Mouse (Mus musculus) heart, embryonic 12.5 days (tissue): ENCODE results near the gene Xcl1. TPM values are rescaled to one million over a fixed set of nuclear protein-coding genes. Genes with fewer than 3 reads are reported as not detected.
"Not testable (repeated sequence)": the region's sequence is repeated elsewhere in the genome, so short reads cannot be mapped to it uniquely, and the experiment has no call there.

Source experiments
- ATAC-seq: fragments of 200-750 bp; cut with Nextera tagmentation; 2 replicates; pipeline ENCODE4 v1.8.0; 2017; ENCODE audit warnings: moderate TSS enrichment, moderate library complexity; ENCODE audit not compliant: insufficient number of reproducible peaks, low FRiP score
- H3K27ac ChIP-seq: fragments of 300-500 bp; sonication (generic); 2 replicates; pipeline ENCODE4 v1.5.1; 2016; ENCODE audit warnings: mild to moderate bottlenecking, moderate library complexity; ENCODE audit not compliant: poor library complexity, severe bottlenecking
- H3K27me3 ChIP-seq: fragments of 300-500 bp; sonication (generic); replicated peaks from 2 replicates; pipeline ENCODE4 v1.6.1; 2016; ENCODE audit warnings: mild to moderate bottlenecking, moderate library complexity
- H3K36me3 ChIP-seq: fragments of 300-500 bp; sonication (generic); 2 replicates; pipeline ENCODE4 v1.6.1; 2016; ENCODE audit warnings: mild to moderate bottlenecking, moderate library complexity
- H3K4me1 ChIP-seq: fragments of 300-500 bp; sonication (generic); replicated peaks from 2 replicates; pipeline ENCODE4 v1.6.1; 2016; ENCODE audit warnings: mild to moderate bottlenecking
- H3K4me2 ChIP-seq: fragments of 300-500 bp; sonication (generic); 2 replicates; pipeline ENCODE4 v1.6.1; 2016; ENCODE audit warnings: mild to moderate bottlenecking, moderate library complexity
- H3K4me3 ChIP-seq: fragments of 300-500 bp; sonication (generic); 2 replicates; pipeline ENCODE4 v1.5.1; 2016; ENCODE audit warnings: mild to moderate bottlenecking
- H3K9ac ChIP-seq: fragments of 300-500 bp; sonication (generic); 2 replicates; pipeline ENCODE4 v1.6.1; 2016; ENCODE audit warnings: mild to moderate bottlenecking, moderate library complexity
- H3K9me3 ChIP-seq: fragments of 300-500 bp; sonication (generic); replicated peaks from 2 replicates; pipeline ENCODE4 v1.6.1; 2016; ENCODE audit warnings: mild to moderate bottlenecking, moderate library complexity
- WGBS: fragments of 180-500 bp; shearing (Covaris S2); methylation state at CpG from one replicate; pipeline ENCODE4 v1.1.7; 2016; 5-methylcytosine and 5-hydroxymethylcytosine counted together
- polyA plus RNA-seq: library from polyadenylated mRNA; unstranded; fragments of >200 nt; fragmentation: Nextera tagmentation; extraction: Ambion mirVana; gene quantifications from 2 replicates; pipeline ENCODE4 v1.2.1, GENCODE M21; 2016

Gene Xcl1
- polyA plus RNA-seq: not detected in 2 replicates

DNA sequence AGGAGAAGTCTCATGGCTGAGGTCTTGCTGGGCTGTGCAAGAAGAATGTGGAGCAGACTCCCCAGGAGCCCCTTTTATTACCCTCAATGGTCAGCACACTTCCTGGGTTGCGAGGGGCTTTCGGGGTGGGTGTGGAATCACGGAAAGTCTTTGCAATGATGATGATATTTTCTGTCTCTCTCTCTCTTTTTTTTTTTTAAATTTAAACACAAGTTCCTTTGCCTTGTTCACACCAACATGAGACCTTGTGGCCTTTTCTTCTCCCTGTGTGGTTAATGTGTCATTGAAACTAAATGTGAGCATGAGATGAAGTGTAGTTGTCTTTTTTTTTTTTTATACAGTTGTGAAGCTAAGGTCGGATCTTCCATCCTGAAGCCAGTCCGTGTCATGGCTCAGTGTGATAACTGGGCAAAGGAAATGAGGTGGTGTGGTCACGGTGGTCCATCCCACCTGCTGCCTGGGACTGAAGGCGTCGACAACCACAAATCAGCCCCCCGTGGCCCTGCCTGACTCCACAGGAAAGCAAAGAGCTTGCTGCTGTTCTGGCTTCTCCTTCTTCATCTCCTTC, at the start of gene Xcl1:
Xcl1 (minus strand) TSS at position 51 of the 568 bp plus-strand sequence.
- Histone ChIP-seq H3K4me3 (no peak within 1 kb of the TSS), H3K27me3 (no peaks in the 10 kb centered on the region), H3K4me1 (0 out of 2 replicates have a peak, but pooled peaks cover 5% of the 10 kb centered on the region), H3K4me2 (no peak within 1 kb of the TSS), H3K27ac (no peak within 1 kb of the TSS), H3K36me3 (no peaks in the 10 kb centered on the region), H3K9ac (no peak within 1 kb of the TSS), H3K9me3 (no peaks in the 10 kb centered on the region)
- 53% methylated on average over 9 of the region's 9 CpGs for WGBS
- ATAC-seq: no peak

DNA sequence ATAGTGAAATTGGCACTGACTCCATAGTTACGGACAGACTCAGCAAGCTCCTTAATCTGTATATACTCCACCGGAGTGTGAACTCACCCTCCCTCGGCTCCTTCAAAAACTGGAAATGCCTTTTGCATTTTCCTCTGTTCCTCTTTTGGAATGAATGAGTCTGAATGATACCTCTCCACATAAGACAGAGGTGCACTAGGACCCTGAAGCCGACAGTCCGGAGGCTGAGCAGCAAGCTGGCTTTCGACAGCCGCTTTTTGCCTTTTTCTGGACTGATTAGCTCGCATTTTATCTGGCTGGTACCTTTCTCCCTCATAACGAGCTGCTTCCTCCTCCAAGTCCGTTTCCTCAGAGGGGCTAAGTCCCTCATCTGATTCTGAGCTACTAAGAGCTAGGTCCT, 49.4 kb upstream of the Xcl1 start:
- H3K4me1 ChIP-seq, H3K27me3 ChIP-seq, ATAC-seq, H3K36me3 ChIP-seq, H3K9ac ChIP-seq, H3K4me2 ChIP-seq, H3K27ac ChIP-seq, H3K4me3 ChIP-seq: not testable (repeated sequence)
- 73% methylated on average over 10 of the region's 10 CpGs for WGBS
- peaks cover 26% of the 10 kb centered on the region for H3K9me3 ChIP-seq

DNA sequence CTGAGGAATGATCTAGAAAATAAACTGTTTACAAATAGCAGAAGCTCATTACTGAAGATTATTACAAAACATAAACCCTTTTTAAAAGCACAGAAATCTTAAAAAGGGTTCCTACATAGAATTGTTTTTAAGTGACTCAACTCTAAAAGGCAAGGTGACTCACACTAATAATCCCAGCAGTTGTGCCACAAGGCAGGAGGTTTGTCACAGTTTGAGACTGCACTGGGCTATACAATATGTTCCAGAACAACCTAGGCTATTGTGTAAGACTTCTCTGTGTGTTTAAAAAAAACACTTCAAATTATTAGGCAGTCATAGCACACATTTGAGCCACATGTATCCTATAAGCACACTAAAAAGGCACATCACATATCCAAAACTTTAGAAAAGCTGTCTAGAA, 42.0 kb upstream of the Xcl1 start:
- Histone ChIP-seq H3K4me2 (no peak overlapping the region), H3K36me3 (no peaks in the 10 kb centered on the region), H3K4me1 (no peaks in the 10 kb centered on the region), H3K9me3 (0 out of 2 replicates have a peak, but pooled peaks cover 3% of the 10 kb centered on the region), H3K27me3 (no peaks in the 10 kb centered on the region), H3K4me3 (no peak overlapping the region), H3K27ac (no peak overlapping the region), H3K9ac (no peak overlapping the region)
- no peak for ATAC-seq

DNA sequence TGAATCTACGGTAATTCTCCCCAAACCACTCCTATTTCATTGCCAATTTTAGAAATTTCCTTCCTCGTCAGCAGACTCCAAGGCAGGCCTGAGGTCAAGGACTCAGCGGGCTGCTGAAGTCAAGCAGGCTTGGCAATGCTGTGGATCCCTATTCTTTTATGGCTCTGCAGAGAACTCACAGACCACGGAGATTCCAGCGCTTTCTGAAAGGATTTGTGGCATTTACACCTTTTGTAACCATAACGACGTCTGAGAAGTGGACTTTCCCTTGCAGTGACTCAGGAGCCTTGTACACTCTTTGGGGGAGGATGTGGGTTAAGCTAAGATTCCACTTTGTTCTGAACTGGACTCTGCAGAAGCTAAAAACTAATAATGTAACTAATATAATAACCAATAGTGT, 40.4 kb upstream of the Xcl1 start:
- ATAC-seq: no peak
- H3K9me3 ChIP-seq: 0 out of 2 replicates have a peak, but pooled peaks cover 3% of the 10 kb centered on the region
- H3K4me2 ChIP-seq: no peak overlapping the region
- H3K27ac ChIP-seq: no peak overlapping the region
- H3K27me3 ChIP-seq: no peaks in the 10 kb centered on the region
- no peak overlapping the region for H3K9ac ChIP-seq
- no peak overlapping the region for H3K4me3 ChIP-seq
- no peaks in the 10 kb centered on the region for H3K36me3 ChIP-seq
- WGBS: 71% methylated on average over 7 of the region's 7 CpGs
- no peaks in the 10 kb centered on the region for H3K4me1 ChIP-seq

DNA sequence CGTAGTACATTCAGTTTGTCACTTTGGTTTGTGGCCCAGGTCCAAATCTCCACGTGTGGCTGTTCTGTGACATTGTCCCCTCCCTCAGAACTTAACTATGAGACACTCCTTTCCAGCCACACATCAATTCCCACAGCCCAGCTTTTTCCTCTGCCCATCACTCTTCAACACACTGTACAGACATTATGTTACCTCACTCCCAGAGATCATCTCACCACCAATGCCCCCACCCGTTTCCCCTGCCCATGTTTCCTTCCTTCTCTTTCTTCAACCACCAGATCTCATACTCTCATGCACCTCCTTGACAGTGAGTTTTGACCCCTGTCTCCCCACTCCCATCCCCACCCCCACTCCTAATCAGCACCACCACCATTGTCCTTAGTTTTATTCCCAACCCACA, 39.9 kb upstream of the Xcl1 start:
- no peak for ATAC-seq
- 78% methylated on average over 3 of the region's 3 CpGs for WGBS
- Histone ChIP-seq H3K27me3 (no peaks in the 10 kb centered on the region), H3K9ac (no peak overlapping the region), H3K4me1 (no peaks in the 10 kb centered on the region), H3K4me2 (no peak overlapping the region), H3K9me3 (0 out of 2 replicates have a peak, but pooled peaks cover 3% of the 10 kb centered on the region), H3K36me3 (no peaks in the 10 kb centered on the region), H3K27ac (no peak overlapping the region), H3K4me3 (no peak overlapping the region)

DNA sequence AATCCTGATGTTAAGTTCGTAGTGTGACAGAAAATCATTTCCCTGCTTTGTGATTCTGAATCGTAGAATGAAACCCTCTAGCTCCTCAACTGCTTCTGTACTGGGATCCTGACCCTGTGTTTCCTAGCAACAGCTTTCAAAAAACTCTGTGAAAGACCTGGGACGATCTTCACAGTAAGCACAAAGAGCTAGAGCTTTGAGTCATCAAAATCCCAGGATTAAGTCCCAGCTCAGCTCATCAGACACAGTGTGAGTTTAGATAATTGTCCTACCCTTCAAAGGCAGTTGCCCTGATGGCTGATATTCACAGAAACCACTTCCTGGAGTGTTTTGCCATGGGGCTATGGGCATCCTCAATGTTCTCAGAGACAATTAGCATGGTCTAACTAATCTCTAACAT, 38.5 kb upstream of the Xcl1 start:
- H3K4me2 ChIP-seq: no peak overlapping the region
- H3K4me1 ChIP-seq: no peaks in the 10 kb centered on the region
- WGBS: 53% methylated on average over 3 of the region's 3 CpGs
- 0 out of 2 replicates have a peak, but pooled peaks cover 3% of the 10 kb centered on the region for H3K9me3 ChIP-seq
- no peak overlapping the region for H3K4me3 ChIP-seq
- no peak overlapping the region for H3K27ac ChIP-seq
- no peak for ATAC-seq
- no peak overlapping the region for H3K9ac ChIP-seq
- H3K27me3 ChIP-seq: no peaks in the 10 kb centered on the region
- H3K36me3 ChIP-seq: no peaks in the 10 kb centered on the region

DNA sequence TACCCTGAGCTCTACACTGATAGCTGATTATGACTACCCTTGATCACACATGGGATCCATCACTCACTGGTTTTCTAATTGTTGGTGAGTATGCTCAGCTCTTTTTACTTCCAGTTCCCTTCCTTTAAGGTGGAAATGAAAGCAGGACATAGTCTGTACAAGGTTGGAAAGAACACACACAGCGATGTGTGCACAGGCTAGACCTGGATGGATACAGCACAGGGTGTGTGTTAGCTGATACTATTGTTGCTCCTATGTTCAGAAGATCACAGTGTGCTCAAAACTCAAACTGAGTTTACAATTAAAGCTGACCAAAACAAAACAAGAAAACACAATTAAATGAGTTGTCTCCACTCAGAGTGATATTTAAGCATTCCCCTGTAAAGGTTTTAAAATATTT, 38.0 kb upstream of the Xcl1 start:
- no peak overlapping the region for H3K4me2 ChIP-seq
- no peak overlapping the region for H3K9ac ChIP-seq
- no peaks in the 10 kb centered on the region for H3K4me1 ChIP-seq
- H3K9me3 ChIP-seq: 0 out of 2 replicates have a peak, but pooled peaks cover 3% of the 10 kb centered on the region
- H3K4me3 ChIP-seq: no peak overlapping the region
- H3K36me3 ChIP-seq: no peaks in the 10 kb centered on the region
- 78% methylated on average over 1 of the region's 1 CpGs for WGBS
- no peak overlapping the region for H3K27ac ChIP-seq
- no peak for ATAC-seq
- no peaks in the 10 kb centered on the region for H3K27me3 ChIP-seq

DNA sequence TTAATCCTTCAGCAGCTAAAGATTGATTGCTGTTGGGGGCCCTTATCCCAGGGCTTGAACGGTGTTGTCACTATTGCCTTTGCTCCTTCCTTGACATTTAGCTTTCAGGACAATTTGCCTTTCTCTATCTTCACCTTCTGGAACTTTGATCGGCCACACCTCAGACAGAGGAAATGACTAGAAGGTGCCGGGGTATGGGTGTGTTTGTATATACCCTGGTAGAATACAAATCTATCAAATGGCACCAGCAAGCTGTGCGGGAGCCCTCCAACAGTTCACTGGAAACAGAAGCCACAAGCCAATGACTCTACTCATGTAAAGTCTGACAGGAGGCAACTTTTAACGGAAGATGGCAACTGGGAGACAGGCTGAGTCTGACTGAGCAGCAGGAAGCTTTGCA, 37.4 kb upstream of the Xcl1 start:
- 84% methylated on average over 5 of the region's 5 CpGs for WGBS

DNA sequence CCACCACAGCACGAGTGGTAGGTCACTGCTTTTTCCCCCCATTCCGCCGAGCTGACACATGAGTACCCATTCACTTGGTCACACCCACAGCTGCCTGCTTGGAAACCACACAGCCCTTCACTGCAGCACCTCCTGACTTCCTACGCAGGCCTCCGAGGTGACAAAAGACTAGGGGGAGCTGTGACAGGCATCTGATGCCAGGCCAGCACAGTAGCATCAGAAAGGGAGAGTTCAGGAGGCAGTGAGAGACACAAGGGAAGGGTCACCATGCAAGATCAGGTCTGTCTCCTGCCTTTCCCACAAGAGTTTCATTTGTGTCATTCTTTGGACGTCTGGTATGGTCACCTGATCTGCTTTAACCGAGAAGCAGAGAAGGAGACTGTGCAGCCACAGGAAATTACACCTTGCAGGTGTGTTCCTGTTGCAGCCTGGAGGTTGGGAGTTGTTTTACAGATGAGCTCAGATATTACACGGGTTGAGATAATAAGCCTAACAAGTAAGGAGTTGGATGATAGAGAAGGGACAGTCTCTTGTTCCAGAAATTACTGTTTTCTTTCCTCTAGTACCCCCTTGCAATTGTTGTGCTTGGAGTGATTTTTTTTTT, 30.9 kb upstream of the Xcl1 start:
- Histone ChIP-seq H3K4me3 (no peak overlapping the region), H3K9me3 (no peaks in the 10 kb centered on the region), H3K27ac (no peak overlapping the region), H3K9ac (no peak overlapping the region), H3K36me3 (no peaks in the 10 kb centered on the region), H3K4me2 (no peak overlapping the region), H3K4me1 (peaks cover 11% of the 10 kb centered on the region; the same call in 1 of the 2 replicates), H3K27me3 (no peaks in the 10 kb centered on the region)
- ATAC-seq: no peak
- WGBS: 40% methylated on average over 8 of the region's 8 CpGs

More for the DNA sequence above, 37.4 kb upstream of the Xcl1 start:
- Histone ChIP-seq H3K27ac (no peak overlapping the region), H3K4me2 (no peak overlapping the region), H3K27me3 (no peaks in the 10 kb centered on the region), H3K36me3 (no peaks in the 10 kb centered on the region), H3K9me3 (0 out of 2 replicates have a peak, but pooled peaks cover 3% of the 10 kb centered on the region), H3K4me1 (no peaks in the 10 kb centered on the region), H3K4me3 (no peak overlapping the region), H3K9ac (no peak overlapping the region)
- no peak for ATAC-seq

DNA sequence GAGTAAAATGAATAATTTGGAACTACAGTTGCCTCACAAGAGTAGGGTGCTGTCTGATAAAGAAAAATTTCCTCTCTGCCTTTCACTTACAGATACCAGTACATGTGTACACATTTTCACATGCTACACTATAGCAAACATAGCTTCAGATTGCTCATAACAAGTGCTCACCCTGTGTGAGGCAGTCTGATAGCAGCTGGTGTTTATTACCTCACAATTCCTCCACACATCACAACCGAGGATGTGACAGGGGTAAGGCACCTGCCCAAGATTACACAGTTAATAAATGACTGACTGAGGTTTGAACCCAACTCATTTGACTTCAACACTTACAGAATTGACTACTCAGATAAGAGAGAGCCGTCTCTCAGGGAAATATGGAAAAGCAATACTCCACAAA, 25.3 kb upstream of the Xcl1 start:
- no peaks in the 10 kb centered on the region for H3K9me3 ChIP-seq
- no peak overlapping the region for H3K9ac ChIP-seq
- H3K27me3 ChIP-seq: no peaks in the 10 kb centered on the region
- H3K4me3 ChIP-seq: no peak overlapping the region
- no peak overlapping the region for H3K27ac ChIP-seq
- ATAC-seq: no peak
- H3K4me1 ChIP-seq: peaks cover 12% of the 10 kb centered on the region; the same call in 1 of the 2 replicates
- WGBS: 41% methylated on average over 2 of the region's 2 CpGs
- no peaks in the 10 kb centered on the region for H3K36me3 ChIP-seq
- no peak overlapping the region for H3K4me2 ChIP-seq

DNA sequence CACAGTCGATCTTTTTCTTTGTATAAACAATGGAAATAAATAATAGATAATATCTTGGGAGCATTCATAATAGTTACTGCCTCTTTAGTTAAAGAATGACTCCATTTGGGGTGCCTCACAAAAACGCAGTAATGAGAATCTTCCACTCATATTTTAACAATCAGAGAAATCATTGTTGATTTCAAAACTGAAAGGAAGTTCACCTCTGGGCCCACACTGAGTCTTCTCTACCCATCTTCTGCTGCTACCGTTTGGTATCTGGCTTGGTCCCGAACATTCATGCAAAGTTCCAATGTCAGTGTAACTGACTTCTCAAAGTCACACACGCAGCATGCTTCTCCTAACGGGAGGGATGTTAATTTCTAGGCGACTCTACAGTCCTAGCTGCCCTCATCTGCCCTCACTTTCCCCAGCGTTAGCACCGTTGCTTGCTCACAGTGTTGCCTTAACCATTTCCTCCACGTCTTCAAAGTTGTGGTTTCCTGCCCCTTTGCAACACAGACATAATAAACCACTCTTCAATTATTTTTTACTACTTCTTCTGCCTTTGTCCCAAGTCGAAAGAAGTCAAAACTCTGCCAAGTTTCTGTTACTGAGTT, 24.6 kb upstream of the Xcl1 start:
- Histone ChIP-seq H3K27ac (no peak overlapping the region), H3K9me3 (no peaks in the 10 kb centered on the region), H3K27me3 (no peaks in the 10 kb centered on the region), H3K4me3 (no peak overlapping the region), H3K4me1 (peaks cover 12% of the 10 kb centered on the region; the same call in 1 of the 2 replicates), H3K9ac (no peak overlapping the region), H3K4me2 (no peak overlapping the region), H3K36me3 (no peaks in the 10 kb centered on the region)
- no peak for ATAC-seq
- WGBS: 68% methylated on average over 11 of the region's 11 CpGs
